In the genomic region with DNA sequence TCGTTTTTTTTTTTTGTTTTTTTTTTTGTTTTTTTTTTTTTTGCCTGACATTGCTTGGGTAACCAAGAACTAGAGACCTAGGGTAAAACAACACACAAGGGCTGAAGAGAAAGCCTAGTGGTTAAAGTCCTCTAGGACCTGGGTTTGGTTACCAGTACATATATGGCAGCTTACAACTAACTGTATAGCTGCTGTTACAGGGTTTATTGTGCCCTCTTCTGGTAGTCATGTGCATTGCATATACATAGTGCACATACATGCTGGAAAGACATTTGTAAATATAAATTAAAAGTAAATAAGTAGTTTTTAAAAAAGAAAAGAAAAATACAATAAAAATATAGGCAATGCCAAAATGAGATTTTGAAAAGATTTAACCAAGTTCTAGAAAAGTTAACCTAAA, we compare ENCODE assay signal across 30 mouse cellular contexts. TPM values are rescaled to one million over a fixed set of nuclear protein-coding genes. Genes with fewer than 3 reads are reported as not detected.
DNase-seq lines count a peak whose midpoint lies in the region; ATAC-seq and TF ChIP-seq lines count a peak whose summit lies in the region.
"Had no signal": no experiment of that assay in that cellular context is flagged by ENCODE, and none has a peak within 500 bp of the region (broad histone marks: within the 10 kb centered on the region; RNA-seq: fewer than 3 reads in every experiment).

No protein-coding gene starts in this region.

- TF ChIP-seq EP300 in liver, postnatal 0 days (IDR thresholded peaks at IDR 0.05; ENCODE audit: low read depth) = no peak

- no peak for DNase-seq in hindbrain, postnatal 0 days (ENCODE audit: low spot score)
- DNase-seq in liver, postnatal 0 days = no peak
- DNase-seq in A20 (ENCODE audit: low read depth, low spot score) (peak; percentile 11), ZHBTc4 (ENCODE audit: low read depth, low spot score) (peak; percentile 61)
- no peak for DNase-seq in adrenal gland, postnatal 14 days
- DNase-seq: adrenal gland, adult 8-10 months; cerebellum, adult 2 months; cerebellum, postnatal 25 days; forebrain, postnatal 0 days; gastrocnemius, postnatal 36 days; heart, postnatal 36 days; kidney, adult 18-20 months; kidney, postnatal 36 days; layer of hippocampus, adult 9-11 months; left cerebral cortex, postnatal 4 days; lung, postnatal 10 days; thymus, adult 18-20 months; thymus, postnatal 36 days had no signal

- 79% methylated on average over 1 of the region's 1 CpGs for WGBS in hindbrain, postnatal 0 days
- WGBS in hindbrain, embryonic 12.5 days = 76% methylated on average over 1 of the region's 1 CpGs
- 37% methylated on average over 1 of the region's 1 CpGs for WGBS in liver, postnatal 0 days (ENCODE audit: insufficient replicate concordance)
- 59% methylated on average over 1 of the region's 1 CpGs for WGBS in liver, embryonic 12.5 days (ENCODE audit: insufficient replicate concordance)
- WGBS in kidney, embryonic 16.5 days = 58% methylated on average over 1 of the region's 1 CpGs

- no peaks in the 10 kb centered on the region for H3K4me1 ChIP-seq in hindbrain, postnatal 0 days (ENCODE audit: insufficient read depth, low read length)
- no peaks in the 10 kb centered on the region for H3K4me1 ChIP-seq in hindbrain, embryonic 12.5 days
- H3K4me1 ChIP-seq in liver, postnatal 0 days (ENCODE audit: insufficient read depth) = no peaks in the 10 kb centered on the region
- no peaks in the 10 kb centered on the region for H3K4me1 ChIP-seq in liver, embryonic 12.5 days
- no peaks in the 10 kb centered on the region for H3K4me1 ChIP-seq in kidney, embryonic 16.5 days (ENCODE audit: insufficient read depth, low read length)
- H3K4me1 ChIP-seq: embryonic facial prominence, embryonic 12.5 days; heart, embryonic 15.5 days; limb, embryonic 15.5 days; liver, embryonic 15.5 days; midbrain, embryonic 13.5 days; stomach, embryonic 15.5 days had no signal

- TF ChIP-seq CTCF in hindbrain, postnatal 0 days (IDR thresholded peaks at IDR 0.05; ENCODE audit: low read depth) = peak; percentile 24
- TF ChIP-seq CTCF in liver, postnatal 0 days (IDR thresholded peaks at IDR 0.05; ENCODE audit: low read depth) = 0 out of 2 replicates have a peak, but pooled peaks have one; percentile 24

- H3K9ac ChIP-seq in hindbrain, postnatal 0 days (replicated peaks; ENCODE audit: low read length) = no peak overlapping the region
- no peak overlapping the region for H3K9ac ChIP-seq in hindbrain, embryonic 12.5 days
- no peak overlapping the region for H3K9ac ChIP-seq in liver, postnatal 0 days (replicated peaks)
- H3K9ac ChIP-seq in liver, embryonic 12.5 days = no peak overlapping the region
- H3K9ac ChIP-seq in kidney, embryonic 16.5 days (replicated peaks; ENCODE audit: low read length) = no peak overlapping the region
- H3K9ac ChIP-seq: embryonic facial prominence, embryonic 12.5 days; forebrain, postnatal 0 days; heart, embryonic 15.5 days; hindbrain, embryonic 14.5 days; limb, embryonic 15.5 days; liver, embryonic 15.5 days; midbrain, embryonic 13.5 days; stomach, embryonic 15.5 days had no signal

- H3K27me3 ChIP-seq in hindbrain, postnatal 0 days (ENCODE audit: insufficient read depth, low read length) = no peaks in the 10 kb centered on the region
- no peaks in the 10 kb centered on the region for H3K27me3 ChIP-seq in hindbrain, embryonic 12.5 days
- no peaks in the 10 kb centered on the region for H3K27me3 ChIP-seq in liver, postnatal 0 days (ENCODE audit: insufficient read depth, low read length)
- no peaks in the 10 kb centered on the region for H3K27me3 ChIP-seq in liver, embryonic 12.5 days (replicated peaks)
- no peaks in the 10 kb centered on the region for H3K27me3 ChIP-seq in kidney, embryonic 16.5 days (ENCODE audit: insufficient read depth, low read length)
- H3K27me3 ChIP-seq: embryonic facial prominence, embryonic 12.5 days; heart, embryonic 15.5 days; limb, embryonic 15.5 days; liver, embryonic 15.5 days; midbrain, embryonic 13.5 days; stomach, embryonic 15.5 days had no signal

- no peak overlapping the region for H3K4me3 ChIP-seq in hindbrain, postnatal 0 days (ENCODE audit: low read length)
- H3K4me3 ChIP-seq in hindbrain, embryonic 12.5 days = no peak overlapping the region
- H3K4me3 ChIP-seq in liver, postnatal 0 days (ENCODE audit: low read depth, low read length) = no peak overlapping the region
- H3K4me3 ChIP-seq in liver, embryonic 12.5 days = no peak overlapping the region
- no peak overlapping the region for H3K4me3 ChIP-seq in kidney, embryonic 16.5 days (ENCODE audit: low read length)
- H3K4me3 ChIP-seq: embryonic facial prominence, embryonic 12.5 days; heart, embryonic 15.5 days; limb, embryonic 15.5 days; liver, embryonic 15.5 days; midbrain, embryonic 13.5 days; stomach, embryonic 15.5 days had no signal

- no peaks in the 10 kb centered on the region for H3K9me3 ChIP-seq in hindbrain, postnatal 0 days (ENCODE audit: low read length)
- H3K9me3 ChIP-seq in hindbrain, embryonic 12.5 days (replicated peaks) = peaks cover 9% of the 10 kb centered on the region
- H3K9me3 ChIP-seq in liver, postnatal 0 days (ENCODE audit: low read length) = peaks cover 2% of the 10 kb centered on the region; the same call in 1 of the 2 replicates
- peaks cover 7% of the 10 kb centered on the region; the same call in 1 of the 2 replicates for H3K9me3 ChIP-seq in liver, embryonic 12.5 days (replicated peaks)
- H3K9me3 ChIP-seq in kidney, embryonic 16.5 days (ENCODE audit: low read length) = no peaks in the 10 kb centered on the region
- H3K9me3 ChIP-seq: heart, embryonic 15.5 days; limb, embryonic 15.5 days; liver, embryonic 15.5 days; stomach, embryonic 15.5 days had no signal

- no peak overlapping the region for H3K4me2 ChIP-seq in hindbrain, postnatal 0 days (ENCODE audit: low read depth, low read length)
- no peak overlapping the region for H3K4me2 ChIP-seq in hindbrain, embryonic 12.5 days (replicated peaks)
- no peak overlapping the region for H3K4me2 ChIP-seq in liver, postnatal 0 days (ENCODE audit: low read depth, low read length)
- no peak overlapping the region for H3K4me2 ChIP-seq in liver, embryonic 12.5 days
- no peak overlapping the region for H3K4me2 ChIP-seq in kidney, embryonic 16.5 days (replicated peaks; ENCODE audit: low read depth, low read length)
- H3K4me2 ChIP-seq: embryonic facial prominence, embryonic 12.5 days; heart, embryonic 15.5 days; hindbrain, embryonic 14.5 days; limb, embryonic 15.5 days; liver, embryonic 15.5 days; midbrain, embryonic 13.5 days; stomach, embryonic 15.5 days had no signal

- H3K36me3 ChIP-seq in hindbrain, postnatal 0 days (ENCODE audit: insufficient read depth, low read length) = no peaks in the 10 kb centered on the region
- no peaks in the 10 kb centered on the region for H3K36me3 ChIP-seq in hindbrain, embryonic 12.5 days
- H3K36me3 ChIP-seq in liver, postnatal 0 days (replicated peaks; ENCODE audit: insufficient read depth, low read length) = no peaks in the 10 kb centered on the region
- H3K36me3 ChIP-seq in liver, embryonic 12.5 days = no peaks in the 10 kb centered on the region
- H3K36me3 ChIP-seq in kidney, embryonic 16.5 days (ENCODE audit: insufficient read depth, low read length) = no peaks in the 10 kb centered on the region
- H3K36me3 ChIP-seq: embryonic facial prominence, embryonic 12.5 days; heart, embryonic 15.5 days; limb, embryonic 15.5 days; liver, embryonic 15.5 days; midbrain, embryonic 13.5 days; stomach, embryonic 15.5 days had no signal

- no peak overlapping the region for H3K27ac ChIP-seq in hindbrain, postnatal 0 days
- no peak overlapping the region for H3K27ac ChIP-seq in hindbrain, embryonic 12.5 days
- H3K27ac ChIP-seq in liver, postnatal 0 days (ENCODE audit: low read depth) = no peak overlapping the region
- H3K27ac ChIP-seq in liver, embryonic 12.5 days = no peak overlapping the region
- H3K27ac ChIP-seq in kidney, embryonic 16.5 days (ENCODE audit: low read length) = no peak overlapping the region
- H3K27ac ChIP-seq: embryonic facial prominence, embryonic 12.5 days; heart, embryonic 15.5 days; hindbrain, embryonic 14.5 days; limb, embryonic 15.5 days; liver, embryonic 15.5 days; midbrain, embryonic 13.5 days; stomach, embryonic 15.5 days had no signal

- ATAC-seq in hindbrain, postnatal 0 days = no peak
- no peak for ATAC-seq in hindbrain, embryonic 12.5 days (ENCODE audit: low FRiP score)
- ATAC-seq in liver, postnatal 0 days = no peak
- ATAC-seq in liver, embryonic 12.5 days = no peak
- no peak for ATAC-seq in kidney, embryonic 16.5 days (ENCODE audit: low FRiP score, low TSS enrichment)
- ATAC-seq: forebrain, postnatal 0 days; midbrain, embryonic 13.5 days had no signal

RNA-seq across cellular contexts. Expression of a gene that starts 28.8 kb away (rescaled TPM):
- 18.8 and 29.4 TPM in 2 replicates for total RNA-seq in hindbrain, postnatal 0 days (2014; rRNA removed)
- 43.3 and 45.8 TPM in 2 replicates for polyA plus RNA-seq in hindbrain, postnatal 0 days (2015; fragmentation: Nextera tagmentation; extraction: Ambion mirVana)
- 13.3 and 15.9 TPM in 2 replicates for polyA plus RNA-seq in hindbrain, embryonic 12.5 days (2016; fragmentation: Nextera tagmentation; extraction: Ambion mirVana)
- not detected in 2 replicates for polyA plus RNA-seq in liver, postnatal 0 days (2015; fragmentation: Nextera tagmentation; extraction: Ambion mirVana)
- 0.35 TPM in 1 of 2 replicates, not detected in the other for polyA plus RNA-seq in liver, embryonic 12.5 days (2016; fragmentation: Nextera tagmentation; extraction: Ambion mirVana)
- 0.92 and 1.6 TPM in 2 replicates for polyA plus RNA-seq in kidney, embryonic 16.5 days (2015; fragmentation: Nextera tagmentation; extraction: Ambion mirVana)
- total RNA-seq in adrenal gland, postnatal 14 days (2021) = 5.9 and 8.3 TPM in 2 replicates
- total RNA-seq: gastrocnemius, postnatal 36 days; heart, postnatal 36 days; megakaryocyte, adult 5-6 weeks had no signal
- polyA plus RNA-seq: C2C12 had no signal

Comparison
In these comparisons a context has a peak if more than half of its experiments do, and no peak if none do; other contexts are left out.
1. DNase-seq: peak in A20 (single experiment) and ZHBTc4 (single experiment); none in hindbrain, postnatal 0 days (single experiment), liver, postnatal 0 days (single experiment) and adrenal gland, postnatal 14 days (single experiment).